ENCODE assay signal across 9 mouse cellular contexts in the genomic region with DNA sequence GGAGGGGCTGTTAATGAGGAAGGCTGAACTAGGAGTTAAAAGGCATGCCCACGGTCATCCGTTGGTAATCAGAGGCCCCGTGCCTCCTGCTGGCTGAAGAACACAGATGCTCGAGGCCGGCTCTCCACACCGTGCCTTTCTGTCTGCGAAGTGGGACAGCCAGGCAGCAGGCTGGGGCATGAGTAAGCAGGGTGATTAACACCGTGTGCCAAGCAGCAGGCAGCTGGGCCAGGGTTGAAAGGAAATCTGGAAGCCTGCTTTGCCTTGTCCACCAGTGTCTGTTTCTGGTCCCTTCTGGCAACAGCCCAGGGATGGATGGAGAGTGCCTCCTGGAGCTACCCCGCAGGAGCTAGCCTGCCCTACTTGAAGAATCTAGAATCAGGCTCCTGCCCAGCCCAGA.
DNase-seq lines count a peak whose midpoint lies in the region; ATAC-seq lines count a peak whose summit lies in the region.
"Had no signal": no experiment of that assay in that cellular context is flagged by ENCODE, and none has a peak within 500 bp of the region (broad histone marks: within the 10 kb centered on the region; RNA-seq: fewer than 3 reads in every experiment).

No protein-coding gene starts in this region.

- 20% methylated on average over 9 of the region's 9 CpGs for WGBS in neural tube, embryonic 11.5 days

- ATAC-seq in neural tube, embryonic 11.5 days (ENCODE audit: insufficient read depth, low FRiP score, low TSS enrichment): peak; percentile 20; the same call in 1 of the 2 replicates

- no peak overlapping the region for H3K9ac ChIP-seq in neural tube, embryonic 11.5 days (ENCODE audit: low read length)
- H3K9ac ChIP-seq: lung, embryonic 15.5 days had no signal

- no peaks in the 10 kb centered on the region for H3K36me3 ChIP-seq in neural tube, embryonic 11.5 days (ENCODE audit: control insufficient read depth, insufficient read depth, low read length)
- H3K36me3 ChIP-seq: lung, embryonic 15.5 days had no signal

- no peak overlapping the region for H3K4me3 ChIP-seq in neural tube, embryonic 11.5 days (ENCODE audit: low read depth, low read length)
- H3K4me3 ChIP-seq: lung, embryonic 15.5 days had no signal

- H3K27ac ChIP-seq in neural tube, embryonic 11.5 days (ENCODE audit: low read depth, low read length): no peak overlapping the region
- H3K27ac ChIP-seq: lung, embryonic 15.5 days had no signal

- peaks cover 3% of the 10 kb centered on the region; the same call in 1 of the 2 replicates for H3K4me1 ChIP-seq in neural tube, embryonic 11.5 days (ENCODE audit: control insufficient read depth, insufficient read depth, low read length)

- no peaks in the 10 kb centered on the region for H3K9me3 ChIP-seq in neural tube, embryonic 11.5 days (ENCODE audit: control insufficient read depth, low read length)
- H3K9me3 ChIP-seq: lung, embryonic 15.5 days had no signal

- no peak for DNase-seq in neural tube, embryonic 11.5 days (ENCODE audit: low spot score)
- no peak for DNase-seq in neural tube, embryonic 10.5 days (ENCODE audit: extremely low spot score, low spot score)
- peak; percentile 40 for DNase-seq in fibroblast of lung, adult 2 months (ENCODE audit: low read depth)
- peak; percentile 31 for DNase-seq in layer of hippocampus, adult 9-11 months
- DNase-seq in right cerebral cortex, postnatal 36 days (ENCODE audit: low spot score in 2 of 2): peak; percentile 12 to 14
- DNase-seq in kidney, adult 11 months: no peak
- no peak for DNase-seq in urinary bladder, postnatal 25 days (ENCODE audit: low spot score)
- DNase-seq in heart, adult 8-10 months (ENCODE audit: low spot score): no peak

- H3K27me3 ChIP-seq in neural tube, embryonic 11.5 days (ENCODE audit: control insufficient read depth, insufficient read depth, low read length): no peaks in the 10 kb centered on the region
- H3K27me3 ChIP-seq: lung, embryonic 15.5 days had no signal

- no peak overlapping the region for H3K4me2 ChIP-seq in neural tube, embryonic 11.5 days (ENCODE audit: low read depth)
- H3K4me2 ChIP-seq: lung, embryonic 15.5 days had no signal

Comparison
In these comparisons a context has a peak if more than half of its experiments do, and no peak if none do; other contexts are left out.
1. DNase-seq: peak in fibroblast of lung, adult 2 months (single experiment), layer of hippocampus, adult 9-11 months (single experiment) and right cerebral cortex, postnatal 36 days (2 of 2); none in neural tube, embryonic 11.5 days (single experiment), neural tube, embryonic 10.5 days (single experiment), kidney, adult 11 months (single experiment), urinary bladder, postnatal 25 days (single experiment) and heart, adult 8-10 months (single experiment).